Mouse (Mus musculus) heart, adult 2 months (tissue): Measurements from ENCODE around the gene Hes5.

Experiments
- CTCF ChIP-seq: fragments of 200-600 bp; IDR thresholded peaks from 2 replicates; pipeline ENCODE4 v1.8.1; 2022; ENCODE audit warnings: antibody characterized with exemption, mild to moderate bottlenecking, moderate library complexity
- POLR2A ChIP-seq: fragments of 200-500 bp; IDR thresholded peaks from 2 replicates; pipeline ENCODE4 v1.6.1; 2011; ENCODE audit warnings: mild to moderate bottlenecking, low read depth, low read length, control low read depth; ENCODE audit not compliant: insufficient read depth

DNA sequence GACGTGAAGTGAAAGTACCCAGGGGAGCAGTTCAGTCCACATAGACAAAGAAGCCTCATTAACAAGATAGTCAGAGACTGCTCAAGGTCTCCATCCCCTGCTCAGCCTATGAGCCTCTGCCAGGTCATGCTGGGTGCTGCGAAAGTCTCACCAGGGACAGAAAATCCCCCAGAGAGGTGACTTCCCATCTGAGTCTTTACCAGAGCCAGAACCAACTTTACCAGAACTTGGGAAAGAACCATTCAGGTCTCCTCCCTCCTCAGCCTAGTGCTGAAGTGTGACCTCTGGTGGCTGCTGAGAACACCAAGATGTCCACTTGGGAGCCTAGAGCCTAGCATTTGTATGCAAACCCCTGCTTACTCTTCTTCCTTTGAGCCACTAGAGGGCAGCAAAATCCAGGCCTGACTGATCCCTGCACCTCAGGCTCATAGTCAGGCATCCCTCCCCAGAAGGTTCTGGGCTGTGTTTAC, 16.6 kb upstream of the Hes5 start:
- TF ChIP-seq CTCF (peak; percentile 98), POLR2A (no peak)
